Mouse (Mus musculus): ENCODE measurements around the gene Irx2. TPM values are rescaled to one million over a fixed set of nuclear protein-coding genes. Genes with fewer than 3 reads are reported as not detected.

Irx2 gene
- total RNA-seq, 1 experiment, result 5.2 TPM

- Histone ChIP-seq H3K4me1 (ENCODE audit: control insufficient read depth in 2 of 2, insufficient read depth in 2 of 2, low read length in 2 of 2, poor library complexity in 1 of 2) (0 out of 4 replicates have a peak, but pooled peaks cover 0 to 6% of the 10 kb centered on the region in 2 experiments), H3K27ac (ENCODE audit: insufficient read depth, low read depth, low read length, poor library complexity, severe bottlenecking) (no peak overlapping the region)
Measured at GRCm38 (mm10) chr13:72624847-72625170, 3.8 kb upstream of the Irx2 start.

GRCm38 (mm10) chr13:72625236-72625950 lies 3.2 kb upstream of the Irx2 start:
- peaks cover 0 to 7% of the 10 kb centered on the region in 2 experiments; a peak in 1 of 4 replicates for H3K4me1 ChIP-seq (ENCODE audit: control insufficient read depth in 2 of 2, insufficient read depth in 2 of 2, low read length in 2 of 2, poor library complexity in 1 of 2)
- no peak for DNase-seq (ENCODE audit: low read depth, low spot score)
- no peak overlapping the region for H3K9ac ChIP-seq (ENCODE audit: insufficient read depth, low read depth, low read length, poor library complexity, severe bottlenecking)
- H3K4me3 ChIP-seq (ENCODE audit: insufficient read depth in 1 of 2, low read depth in 1 of 2, low read length in 2 of 2, poor library complexity in 1 of 2, severe bottlenecking in 1 of 2), result no peak overlapping the region
- H3K9me3 ChIP-seq (ENCODE audit: control insufficient read depth, insufficient read depth, low read depth, low read length), result no peaks in the 10 kb centered on the region
- H3K27ac ChIP-seq (ENCODE audit: insufficient read depth, low read depth, low read length, poor library complexity, severe bottlenecking), result no peak overlapping the region
- no peaks in the 10 kb centered on the region for H3K36me3 ChIP-seq (ENCODE audit: control insufficient read depth, insufficient read depth, low read length, poor library complexity, severe bottlenecking)
- in situ Hi-C loops (cut with MboI; ENCODE audit: low sequenced_read_pairs in 2 of 2, unreplicated experiment in 2 of 2), result loop anchor here (5.0 kb wide), 3 partner anchors 637 to 668 kb away; partner anchors contain the start of genes Irx1 (in 1 of the 2) and Irx4 (in 1 of the 2)
- TF ChIP-seq ZC3H11A (IDR thresholded peaks at IDR 0.05; ENCODE audit: borderline replicate concordance, low read depth, low read length) (no peak), MAFK (IDR thresholded peaks at IDR 0.05; ENCODE audit: insufficient read depth, low read depth, low read length) (no peak), CHD2 (IDR thresholded peaks at IDR 0.05; ENCODE audit: low read depth, low read length) (no peak), HCFC1 (IDR thresholded peaks at IDR 0.05; ENCODE audit: borderline replicate concordance, insufficient read depth, low read length) (no peak), ZNF384 (IDR thresholded peaks at IDR 0.05; ENCODE audit: low read depth, low read length) (no peak)

More at GRCm38 (mm10) chr13:72624847-72625170, 3.8 kb upstream of the Irx2 start:
- H3K9me3 ChIP-seq (ENCODE audit: control insufficient read depth, insufficient read depth, low read depth, low read length), result no peaks in the 10 kb centered on the region
- H3K9ac ChIP-seq (ENCODE audit: insufficient read depth, low read depth, low read length, poor library complexity, severe bottlenecking), result no peak overlapping the region
- TF ChIP-seq MAFK (IDR thresholded peaks at IDR 0.05; ENCODE audit: insufficient read depth, low read depth, low read length) (no peak), CHD2 (IDR thresholded peaks at IDR 0.05; ENCODE audit: low read depth, low read length) (no peak), HCFC1 (IDR thresholded peaks at IDR 0.05; ENCODE audit: borderline replicate concordance, insufficient read depth, low read length) (no peak), ZNF384 (IDR thresholded peaks at IDR 0.05; ENCODE audit: low read depth, low read length) (no peak), ZC3H11A (IDR thresholded peaks at IDR 0.05; ENCODE audit: borderline replicate concordance, low read depth, low read length) (no peak)
- H3K4me3 ChIP-seq (ENCODE audit: insufficient read depth in 1 of 2, low read depth in 1 of 2, low read length in 2 of 2, poor library complexity in 1 of 2, severe bottlenecking in 1 of 2), result no peak overlapping the region
- in situ Hi-C loops (cut with MboI; ENCODE audit: low sequenced_read_pairs in 2 of 2, unreplicated experiment in 2 of 2), result loop anchor here (5.0 kb wide), 3 partner anchors 637 to 668 kb away; partner anchors contain the start of genes Irx1 (in 1 of the 2) and Irx4 (in 1 of the 2)
- H3K36me3 ChIP-seq (ENCODE audit: control insufficient read depth, insufficient read depth, low read length, poor library complexity, severe bottlenecking), result no peaks in the 10 kb centered on the region
- DNase-seq (ENCODE audit: low read depth, low spot score), result no peak

GRCm38 (mm10) chr13:72627391-72628321 lies 964 bp upstream of the Irx2 start:
- peak overlapping the region; percentile 33 for H3K9ac ChIP-seq (ENCODE audit: insufficient read depth, low read depth, low read length, poor library complexity, severe bottlenecking)
- TF ChIP-seq ZNF384 (IDR thresholded peaks at IDR 0.05; ENCODE audit: low read depth, low read length) (no peak), HCFC1 (IDR thresholded peaks at IDR 0.05; ENCODE audit: borderline replicate concordance, insufficient read depth, low read length) (no peak), MAFK (IDR thresholded peaks at IDR 0.05; ENCODE audit: insufficient read depth, low read depth, low read length) (no peak), ZC3H11A (IDR thresholded peaks at IDR 0.05; ENCODE audit: borderline replicate concordance, low read depth, low read length) (no peak), CHD2 (IDR thresholded peaks at IDR 0.05; ENCODE audit: low read depth, low read length) (no peak)
- H3K4me3 ChIP-seq (ENCODE audit: insufficient read depth in 1 of 2, low read depth in 1 of 2, low read length in 2 of 2, poor library complexity in 1 of 2, severe bottlenecking in 1 of 2), result peak overlapping the region; percentile 64 to 80
- DNase-seq (ENCODE audit: low read depth, low spot score), result peak; percentile 28
- no peaks in the 10 kb centered on the region for H3K36me3 ChIP-seq (ENCODE audit: control insufficient read depth, insufficient read depth, low read length, poor library complexity, severe bottlenecking)
- in situ Hi-C loops (cut with MboI; ENCODE audit: low sequenced_read_pairs in 2 of 2, unreplicated experiment in 2 of 2), result loop anchor here (5.0 kb wide), 3 partner anchors 635 to 670 kb away; partner anchors contain the start of genes Irx1 (in 1 of the 2) and Irx4 (in 1 of the 2)
- H3K4me1 ChIP-seq (ENCODE audit: control insufficient read depth in 2 of 2, insufficient read depth in 2 of 2, low read length in 2 of 2, poor library complexity in 1 of 2), result peaks cover 0 to 11% of the 10 kb centered on the region in 2 experiments; a peak in 1 of 4 replicates
- H3K27ac ChIP-seq (ENCODE audit: insufficient read depth, low read depth, low read length, poor library complexity, severe bottlenecking), result no peak overlapping the region
- no peaks in the 10 kb centered on the region for H3K9me3 ChIP-seq (ENCODE audit: control insufficient read depth, insufficient read depth, low read depth, low read length)

GRCm38 (mm10) chr13:72628935-72629631 lies 463 bp downstream of the Irx2 start:
- DNase-seq (ENCODE audit: low read depth, low spot score), result peak; percentile 19
- H3K27ac ChIP-seq (ENCODE audit: insufficient read depth, low read depth, low read length, poor library complexity, severe bottlenecking), result no peak overlapping the region

More at GRCm38 (mm10) chr13:72628935-72629631, 463 bp downstream of the Irx2 start:
- in situ Hi-C loops (cut with MboI; ENCODE audit: low sequenced_read_pairs in 2 of 2, unreplicated experiment in 2 of 2), result loop anchor here (5.0 kb wide), 3 partner anchors 633 to 672 kb away; partner anchors contain the start of genes Irx1 (in 1 of the 2) and Irx4 (in 1 of the 2)
- peak overlapping the region; percentile 56 to 80 for H3K4me3 ChIP-seq (ENCODE audit: insufficient read depth in 1 of 2, low read depth in 1 of 2, low read length in 2 of 2, poor library complexity in 1 of 2, severe bottlenecking in 1 of 2)
- H3K9me3 ChIP-seq (ENCODE audit: control insufficient read depth, insufficient read depth, low read depth, low read length), result no peaks in the 10 kb centered on the region
- no peaks in the 10 kb centered on the region for H3K36me3 ChIP-seq (ENCODE audit: control insufficient read depth, insufficient read depth, low read length, poor library complexity, severe bottlenecking)
- H3K9ac ChIP-seq (ENCODE audit: insufficient read depth, low read depth, low read length, poor library complexity, severe bottlenecking), result peak overlapping the region; percentile 73
- H3K4me1 ChIP-seq (ENCODE audit: control insufficient read depth in 2 of 2, insufficient read depth in 2 of 2, low read length in 2 of 2, poor library complexity in 1 of 2), result peaks cover 0 to 8% of the 10 kb centered on the region in 2 experiments; a peak in 1 of 4 replicates
- TF ChIP-seq MAFK (IDR thresholded peaks at IDR 0.05; ENCODE audit: insufficient read depth, low read depth, low read length) (no peak), ZNF384 (IDR thresholded peaks at IDR 0.05; ENCODE audit: low read depth, low read length) (no peak), CHD2 (IDR thresholded peaks at IDR 0.05; ENCODE audit: low read depth, low read length) (no peak), HCFC1 (IDR thresholded peaks at IDR 0.05; ENCODE audit: borderline replicate concordance, insufficient read depth, low read length) (no peak), ZC3H11A (IDR thresholded peaks at IDR 0.05; ENCODE audit: borderline replicate concordance, low read depth, low read length) (no peak)
